Mouse (Mus musculus) naive thymus-derived CD4-positive, alpha-beta T cell, adult 2 months (primary cell): Measurements from ENCODE around the gene Susd2.

Source experiments
- DNase-seq: peaks from one replicate; pipeline ENCODE4 v3.0.0-alpha.2; 2011; ENCODE audit warnings: low read depth

The Susd2 gene

DNA sequence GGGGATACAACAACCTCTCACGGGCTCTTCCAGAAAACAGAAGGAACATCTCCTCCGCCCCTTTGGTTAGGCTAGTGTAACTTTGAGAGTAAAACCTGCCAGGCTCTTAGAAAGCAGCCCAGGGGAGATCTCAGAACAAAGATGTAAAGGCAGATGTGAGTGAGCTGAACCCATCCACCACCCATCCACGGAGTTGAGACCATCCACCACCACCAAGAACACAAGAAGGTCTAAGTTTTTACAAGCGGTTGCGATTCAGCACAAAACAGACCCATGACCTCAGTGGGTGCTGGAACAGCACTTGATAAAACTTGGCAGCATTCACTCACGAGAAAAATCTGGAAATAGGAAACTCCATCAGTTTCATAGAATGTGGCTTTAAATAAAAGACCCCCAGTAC lies 17.9 kb downstream of the Susd2 start:
- DNase-seq = no peak

GRCm38 (mm10) chr10:75620818-75621217 lies 23.0 kb downstream of the Susd2 start:
- no peak for DNase-seq

GRCm38 (mm10) chr10:75616044-75616443 lies 27.8 kb downstream of the Susd2 start:
- DNase-seq = no peak

DNA sequence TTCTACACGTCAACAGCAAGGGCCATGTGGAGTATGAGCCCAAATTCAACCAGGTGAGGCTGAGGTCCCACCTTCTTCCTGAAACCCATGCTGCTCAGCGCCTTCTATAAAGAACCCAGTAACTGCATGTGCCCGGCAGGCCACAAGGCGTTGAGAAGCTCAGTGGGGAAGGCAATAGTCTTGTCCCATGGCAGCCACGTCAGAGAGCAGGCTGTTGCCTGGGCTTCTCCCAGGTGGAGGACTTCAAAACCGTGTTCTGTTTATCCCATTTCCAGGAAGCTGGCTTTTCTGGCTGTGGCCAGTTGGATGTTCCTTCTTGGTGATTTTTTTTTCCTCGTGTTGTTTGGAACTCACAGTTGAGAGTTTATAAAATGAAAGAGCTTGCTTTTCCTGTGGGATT lies 33.3 kb downstream of the Susd2 start:
- DNase-seq = no peak

GRCm38 (mm10) chr10:75608975-75609374 lies 34.8 kb downstream of the Susd2 start:
- no peak for DNase-seq

DNA sequence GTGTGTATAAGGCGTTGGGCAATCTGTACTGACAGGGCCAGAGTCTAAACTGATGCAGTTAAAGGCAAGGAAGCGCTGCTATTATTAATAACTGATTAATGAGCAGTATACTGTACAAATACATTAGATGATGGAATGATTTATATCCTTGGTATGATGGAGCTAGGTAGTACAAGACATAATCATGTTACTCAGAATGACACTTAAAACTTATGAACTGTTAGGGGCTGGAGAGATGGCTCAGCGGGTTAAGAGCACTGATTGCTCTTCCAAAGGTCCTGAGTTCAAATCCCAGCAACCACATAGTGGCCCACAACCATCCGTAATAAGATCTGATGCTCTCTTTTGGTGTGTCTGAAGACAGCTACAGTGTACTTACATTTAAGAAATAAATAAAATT lies 36.6 kb downstream of the Susd2 start:
- no peak for DNase-seq

GRCm38 (mm10) chr10:75605162-75605846 lies 38.5 kb downstream of the Susd2 start:
- peak; percentile 59 for DNase-seq

DNA sequence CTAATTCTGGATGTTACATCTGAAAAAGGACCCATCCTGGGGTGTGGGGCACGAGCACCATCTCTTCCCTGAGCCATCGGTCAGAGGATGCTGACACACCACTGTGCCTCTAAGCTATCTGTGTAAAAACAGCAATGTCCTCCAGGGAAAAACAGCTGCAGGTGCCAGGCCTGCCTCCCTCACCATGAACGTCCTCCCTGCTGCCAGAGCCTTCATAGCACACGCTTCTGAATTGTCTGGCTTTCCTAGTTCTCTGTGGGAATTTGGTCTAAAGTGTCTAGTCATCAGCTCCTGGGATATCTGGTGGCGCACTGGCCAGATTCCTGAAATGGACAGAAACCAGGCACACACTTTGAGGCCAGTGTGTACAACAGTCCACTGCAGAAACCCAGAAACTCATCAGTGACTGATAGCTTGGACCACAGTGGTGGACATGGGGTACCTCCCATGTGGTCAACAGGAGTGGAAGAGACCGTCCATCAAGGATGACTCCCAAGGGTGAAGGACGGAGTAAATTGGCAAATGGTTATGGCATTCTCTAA lies 43.5 kb downstream of the Susd2 start:
- no peak for DNase-seq

DNA sequence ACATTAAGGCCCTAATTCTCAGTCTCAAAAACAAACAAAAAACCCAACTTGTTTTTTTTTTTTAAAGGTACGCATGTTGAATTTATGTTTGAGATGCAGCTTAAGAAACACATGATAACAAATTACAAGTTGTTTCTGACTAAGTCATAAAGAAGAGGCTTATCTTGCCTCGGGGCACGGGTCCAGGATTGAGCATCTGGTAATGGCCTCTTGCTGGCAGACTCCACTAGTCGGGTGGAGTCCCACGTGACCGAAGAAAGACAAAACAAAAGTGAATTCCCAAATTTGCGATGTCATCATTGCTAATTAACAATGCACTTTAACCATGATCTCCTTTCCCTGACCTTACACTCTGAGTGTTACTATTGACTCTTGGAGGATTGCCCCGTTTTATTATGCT lies 47.8 kb downstream of the Susd2 start:
- no peak for DNase-seq

DNA sequence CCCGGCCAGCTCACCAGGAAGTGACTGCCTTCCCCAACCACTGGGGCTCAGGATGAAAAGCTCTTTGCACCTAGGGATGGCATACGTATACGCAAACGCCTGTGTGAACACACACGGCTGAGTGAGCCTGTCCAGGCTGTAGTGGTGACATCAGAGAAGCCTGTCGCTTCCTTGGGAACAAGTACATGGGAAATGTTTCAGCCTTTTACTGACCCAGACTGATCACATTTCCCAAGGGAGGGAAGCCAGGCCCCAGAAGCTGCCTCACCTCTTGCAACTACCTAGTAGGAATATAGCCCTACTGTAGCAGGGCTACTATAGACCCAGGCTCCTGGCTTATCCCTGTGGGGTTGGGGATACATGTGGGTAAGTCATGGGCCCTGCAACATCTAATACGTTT lies 51.2 kb downstream of the Susd2 start:
- peak; percentile 34 for DNase-seq

- DNase-seq = peak; percentile 94
Measured at GRCm38 (mm10) chr10:75591211-75591894, 52.5 kb downstream of the Susd2 start.

DNA sequence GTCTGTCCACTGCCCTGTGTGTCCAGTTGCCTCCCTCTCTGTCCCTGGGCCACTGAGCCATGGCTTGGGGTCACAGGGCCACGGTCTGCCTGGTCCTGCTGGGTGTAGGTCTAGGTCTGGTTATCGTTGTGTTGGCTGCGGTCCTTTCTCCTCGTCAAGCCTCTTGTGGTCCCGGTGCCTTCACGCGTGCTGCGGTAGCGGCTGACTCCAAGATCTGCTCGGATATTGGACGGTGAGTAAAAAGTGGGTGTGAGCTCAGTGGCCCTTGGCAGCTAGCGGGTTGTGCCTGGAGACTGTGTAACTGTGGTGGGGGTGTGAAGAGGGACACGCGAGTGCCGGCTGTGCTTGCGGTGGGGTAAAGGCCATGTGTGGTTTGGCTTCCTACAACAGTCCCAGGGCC lies 54.2 kb downstream of the Susd2 start:
- peak; percentile 37 for DNase-seq

- DNase-seq = peak; percentile 41
Measured at GRCm38 (mm10) chr10:75589129-75589528, 54.7 kb downstream of the Susd2 start, which contains the start of gene Ggt5. Gene Ggt5 (plus strand): TSS chr10:75589340.

DNA sequence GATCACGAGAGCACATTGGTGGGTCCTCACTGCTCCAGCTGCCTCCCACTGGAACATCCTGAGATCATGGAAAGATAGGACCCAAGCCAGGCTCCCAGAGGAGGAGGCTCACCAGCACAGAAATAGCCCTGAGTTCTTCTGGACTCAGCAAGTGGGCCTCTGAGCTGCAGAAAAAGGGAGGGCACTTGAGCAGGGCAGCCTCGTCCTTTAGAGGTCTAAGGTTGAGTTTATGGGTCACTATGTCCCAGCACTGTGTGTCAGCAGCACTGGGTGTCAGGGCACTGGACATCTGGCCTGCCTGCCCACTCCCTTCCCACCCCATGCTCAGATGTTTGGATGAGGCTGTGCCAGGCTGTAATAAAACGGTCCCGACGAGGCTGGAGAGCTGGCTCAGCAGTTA lies 55.5 kb downstream of the Susd2 start:
- no peak for DNase-seq

DNA sequence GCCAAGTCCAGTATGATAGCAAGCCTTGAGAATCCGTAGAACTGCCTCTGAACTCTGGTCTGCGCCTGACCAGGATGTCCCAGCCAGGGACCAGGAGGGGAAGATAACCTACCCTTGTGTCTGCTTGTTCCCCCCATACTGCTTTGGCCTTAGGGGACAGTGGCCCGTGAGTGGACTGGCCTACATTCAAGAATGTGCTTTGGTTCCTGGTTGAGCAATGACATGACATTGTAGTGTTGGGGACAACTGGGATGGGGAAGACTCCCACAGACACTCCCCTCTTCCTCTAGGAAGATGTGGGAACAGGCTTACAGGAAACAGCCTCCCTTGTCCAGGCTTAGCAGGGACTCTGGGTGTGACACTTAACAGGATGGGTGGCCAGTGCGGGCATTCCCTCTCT lies 56.0 kb downstream of the Susd2 start:
- DNase-seq = no peak
